ENCODE assay signal across 11 mouse cellular contexts in genomic region chr9:27193592-27194080, GRCm38 (mm10). TPM values are rescaled to one million over a fixed set of nuclear protein-coding genes. Genes with fewer than 3 reads are reported as not detected.
DNase-seq lines count a peak whose midpoint lies in the region; ATAC-seq and TF ChIP-seq lines count a peak whose summit lies in the region.
"Had no signal": no experiment of that assay in that cellular context is flagged by ENCODE, and none has a peak within 500 bp of the region (broad histone marks: within the 10 kb centered on the region; RNA-seq: fewer than 3 reads in every experiment).

No protein-coding gene starts in this region.

- no peak for TF ChIP-seq CTCF in thymus, adult 2 months (IDR thresholded peaks at IDR 0.05; ENCODE audit: borderline replicate concordance, control insufficient read depth, extremely low read depth, insufficient read depth, low read length, poor library complexity)
- TF ChIP-seq CTCF in intestine, postnatal 0 days (IDR thresholded peaks at IDR 0.05; ENCODE audit: low read depth), result no peak

- no peak overlapping the region for H3K9ac ChIP-seq in hindbrain, embryonic 14.5 days
- no peak overlapping the region for H3K9ac ChIP-seq in midbrain, embryonic 13.5 days (replicated peaks)
- H3K9ac ChIP-seq in intestine, postnatal 0 days (ENCODE audit: low read depth, low read length), result no peak overlapping the region
- H3K9ac ChIP-seq: embryonic facial prominence, embryonic 13.5 days; heart, embryonic 12.5 days had no signal

- peaks cover 32% of the 10 kb centered on the region for H3K4me1 ChIP-seq in hindbrain, embryonic 10.5 days (replicated peaks)
- peaks cover 28% of the 10 kb centered on the region for H3K4me1 ChIP-seq in hindbrain, embryonic 14.5 days (replicated peaks; ENCODE audit: control insufficient read depth, insufficient read depth, low read length)
- peaks cover 33% of the 10 kb centered on the region for H3K4me1 ChIP-seq in midbrain, embryonic 13.5 days (replicated peaks)
- H3K4me1 ChIP-seq in thymus, adult 2 months (replicated peaks; ENCODE audit: control insufficient read depth, insufficient read depth, low read length), result peaks cover 7% of the 10 kb centered on the region
- 0 out of 2 replicates have a peak, but pooled peaks cover 3% of the 10 kb centered on the region for H3K4me1 ChIP-seq in intestine, postnatal 0 days (replicated peaks; ENCODE audit: control insufficient read depth, insufficient read depth, low read length)

- TF ChIP-seq POLR2A in thymus, adult 2 months (IDR thresholded peaks at IDR 0.05; ENCODE audit: control insufficient read depth, extremely low read depth, insufficient read depth, low read length, poor library complexity), result no peak

- no peak for ATAC-seq in hindbrain, embryonic 14.5 days (ENCODE audit: low FRiP score)
- peak; percentile 14 to 19; a peak in 1 of 4 replicates for ATAC-seq in hematopoietic stem cell, adult 5-6 weeks (replicated peaks in 1 of 2; ENCODE audit: insufficient read depth in 1 of 2, low FRiP score in 2 of 2, low TSS enrichment in 1 of 2, low read depth in 1 of 2, poor library complexity in 2 of 2, severe bottlenecking in 2 of 2)
- ATAC-seq in midbrain, embryonic 13.5 days, result no peak
- ATAC-seq in intestine, postnatal 0 days, result no peak

- peaks cover 7% of the 10 kb centered on the region; the same call in 1 of the 2 replicates for H3K27me3 ChIP-seq in hindbrain, embryonic 10.5 days (ENCODE audit: insufficient read depth, poor library complexity, severe bottlenecking)
- no peaks in the 10 kb centered on the region; the same call in 1 of the 2 replicates for H3K27me3 ChIP-seq in hindbrain, embryonic 14.5 days (ENCODE audit: control insufficient read depth, insufficient read depth, low read length)
- H3K27me3 ChIP-seq in midbrain, embryonic 13.5 days, result 0 out of 2 replicates have a peak, but pooled peaks cover 2% of the 10 kb centered on the region
- H3K27me3 ChIP-seq in thymus, adult 2 months (ENCODE audit: control insufficient read depth, insufficient read depth, low read length), result no peaks in the 10 kb centered on the region
- no peaks in the 10 kb centered on the region for H3K27me3 ChIP-seq in intestine, postnatal 0 days (replicated peaks; ENCODE audit: control insufficient read depth, insufficient read depth, low read length)
- H3K27me3 ChIP-seq: embryonic facial prominence, embryonic 13.5 days; heart, embryonic 12.5 days had no signal

- WGBS in hindbrain, embryonic 10.5 days, result 76% methylated on average over 5 of the region's 6 CpGs
- 51% methylated on average over 5 of the region's 6 CpGs for WGBS in hindbrain, embryonic 14.5 days
- 51% methylated on average over 5 of the region's 6 CpGs for WGBS in midbrain, embryonic 13.5 days
- WGBS in thymus, adult 2 months, result 57% methylated on average over 5 of the region's 6 CpGs
- 77% methylated on average over 5 of the region's 6 CpGs for WGBS in intestine, postnatal 0 days

- no peaks in the 10 kb centered on the region for H3K36me3 ChIP-seq in hindbrain, embryonic 10.5 days
- no peaks in the 10 kb centered on the region for H3K36me3 ChIP-seq in hindbrain, embryonic 14.5 days (replicated peaks; ENCODE audit: control insufficient read depth, insufficient read depth)
- H3K36me3 ChIP-seq in midbrain, embryonic 13.5 days, result no peaks in the 10 kb centered on the region
- H3K36me3 ChIP-seq in thymus, adult 2 months (ENCODE audit: control insufficient read depth, insufficient read depth, low read length), result no peaks in the 10 kb centered on the region
- no peaks in the 10 kb centered on the region for H3K36me3 ChIP-seq in intestine, postnatal 0 days (ENCODE audit: control insufficient read depth, insufficient read depth)
- H3K36me3 ChIP-seq: embryonic facial prominence, embryonic 13.5 days; heart, embryonic 12.5 days had no signal

- 0 out of 2 replicates have a peak overlapping the region, but pooled peaks have one; percentile 29 for H3K27ac ChIP-seq in hindbrain, embryonic 10.5 days
- no peak overlapping the region for H3K27ac ChIP-seq in hindbrain, embryonic 14.5 days
- 0 out of 2 replicates have a peak overlapping the region, but pooled peaks have one; percentile 5 for H3K27ac ChIP-seq in midbrain, embryonic 13.5 days
- no peak overlapping the region for H3K27ac ChIP-seq in thymus, adult 2 months (ENCODE audit: control insufficient read depth, insufficient read depth, low read length)
- no peak overlapping the region for H3K27ac ChIP-seq in intestine, postnatal 0 days (ENCODE audit: low read depth, low read length)
- H3K27ac ChIP-seq: embryonic facial prominence, embryonic 13.5 days had no signal

- H3K9me3 ChIP-seq in hindbrain, embryonic 10.5 days, result no peaks in the 10 kb centered on the region
- H3K9me3 ChIP-seq in hindbrain, embryonic 14.5 days (ENCODE audit: control insufficient read depth, low read length), result no peaks in the 10 kb centered on the region
- no peaks in the 10 kb centered on the region for H3K9me3 ChIP-seq in midbrain, embryonic 13.5 days
- no peaks in the 10 kb centered on the region for H3K9me3 ChIP-seq in intestine, postnatal 0 days (ENCODE audit: control insufficient read depth)
- H3K9me3 ChIP-seq: embryonic facial prominence, embryonic 13.5 days; heart, embryonic 12.5 days had no signal

- DNase-seq in hindbrain, embryonic 10.5 days (ENCODE audit: low spot score), result no peak
- no peak for DNase-seq in hindbrain, embryonic 14.5 days (ENCODE audit: low spot score)
- peak; percentile 93 for DNase-seq in cerebellum, adult 11-12 months
- no peak for DNase-seq in thymus, adult 2 months
- DNase-seq in thymus, adult 18-20 months, result no peak
- DNase-seq: adrenal gland, adult 8-10 months had no signal

- H3K4me2 ChIP-seq in hindbrain, embryonic 14.5 days (replicated peaks), result no peak overlapping the region
- no peak overlapping the region for H3K4me2 ChIP-seq in midbrain, embryonic 13.5 days (replicated peaks)
- no peak overlapping the region for H3K4me2 ChIP-seq in intestine, postnatal 0 days (replicated peaks; ENCODE audit: low read depth)
- H3K4me2 ChIP-seq: embryonic facial prominence, embryonic 13.5 days; heart, embryonic 12.5 days had no signal

- no peak overlapping the region for H3K4me3 ChIP-seq in hindbrain, embryonic 10.5 days
- no peak overlapping the region for H3K4me3 ChIP-seq in hindbrain, embryonic 14.5 days (replicated peaks; ENCODE audit: low read length)
- H3K4me3 ChIP-seq in midbrain, embryonic 13.5 days (replicated peaks), result no peak overlapping the region
- no peak overlapping the region for H3K4me3 ChIP-seq in thymus, adult 2 months (ENCODE audit: control insufficient read depth, insufficient read depth, low read length)
- H3K4me3 ChIP-seq in intestine, postnatal 0 days (ENCODE audit: low read depth, low read length), result no peak overlapping the region
- H3K4me3 ChIP-seq: embryonic facial prominence, embryonic 13.5 days; heart, embryonic 12.5 days had no signal

RNA-seq across cellular contexts. Expression of gene Jam3, which starts 38.4 kb away (rescaled TPM):
- 133 TPM in 2 replicates for polyA plus RNA-seq in hindbrain, embryonic 10.5 days (2016; fragmentation: Nextera tagmentation; extraction: Ambion mirVana)
- 44.5 and 46.1 TPM in 2 replicates for polyA plus RNA-seq in hindbrain, embryonic 14.5 days (2014; fragmentation: Nextera tagmentation; extraction: Ambion mirVana)
- 4.1 and 7.0 TPM in 2 replicates for total RNA-seq in hematopoietic stem cell, adult 5-6 weeks (2017)
- 99.8 and 103 TPM in 2 replicates for polyA plus RNA-seq in midbrain, embryonic 13.5 days (2015; fragmentation: Nextera tagmentation; extraction: Ambion mirVana)
- polyA plus RNA-seq in thymus, adult 2 months (2012; rRNA removed), result 2.0 and 2.5 TPM in 2 replicates
- polyA plus RNA-seq in intestine, postnatal 0 days (2015; fragmentation: Nextera tagmentation; extraction: Ambion mirVana), result 17.8 and 20.3 TPM in 2 replicates

Comparison
In these comparisons a context has a peak if more than half of its experiments do, and no peak if none do; other contexts are left out.
1. H3K27ac ChIP-seq: peak in hindbrain, embryonic 10.5 days (single experiment) and midbrain, embryonic 13.5 days (single experiment); none in hindbrain, embryonic 14.5 days (single experiment), thymus, adult 2 months (single experiment) and intestine, postnatal 0 days (single experiment).
2. ATAC-seq: peak in hematopoietic stem cell, adult 5-6 weeks (2 of 2); none in hindbrain, embryonic 14.5 days (single experiment), midbrain, embryonic 13.5 days (single experiment) and intestine, postnatal 0 days (single experiment).